Mouse (Mus musculus) hindbrain, embryonic 11.5 days (tissue): Measurements from ENCODE around the gene E330034G19Rik. TPM values are rescaled to one million over a fixed set of nuclear protein-coding genes. Genes with fewer than 3 reads are reported as not detected.

Source experiments
- ATAC-seq: fragments of 200-750 bp; cut with Nextera tagmentation; 2 replicates; pipeline ENCODE4 v1.8.0; 2017; ENCODE audit warnings: mild to moderate bottlenecking, moderate TSS enrichment, moderate library complexity; ENCODE audit not compliant: low FRiP score
- DNase-seq: peaks from one replicate; pipeline ENCODE4 v3.0.0-alpha.2; 2015; ENCODE audit warnings: low spot score
- H3K27ac ChIP-seq: fragments of 300-500 bp; sonication (generic); 2 replicates; pipeline ENCODE4 v1.5.1; 2014; ENCODE audit warnings: mild to moderate bottlenecking, low read depth, low read length
- H3K27me3 ChIP-seq: fragments of 300-500 bp; sonication (generic); 2 replicates; pipeline ENCODE4 v1.6.1; 2014; ENCODE audit warnings: mild to moderate bottlenecking, low read length, moderate library complexity, mixed read lengths; ENCODE audit not compliant: control insufficient read depth, insufficient read depth
- H3K36me3 ChIP-seq: fragments of 300-500 bp; sonication (generic); 2 replicates; pipeline ENCODE4 v1.6.1; 2014; ENCODE audit warnings: mild to moderate bottlenecking, low read length, moderate library complexity, mixed read lengths; ENCODE audit not compliant: control insufficient read depth, insufficient read depth
- H3K4me1 ChIP-seq: fragments of 300-500 bp; sonication (generic); replicated peaks from 2 replicates; pipeline ENCODE4 v1.6.1; 2014; ENCODE audit warnings: low read length, mixed read lengths; ENCODE audit not compliant: control insufficient read depth, insufficient read depth
- H3K4me2 ChIP-seq: fragments of 300-500 bp; sonication (generic); replicated peaks from 2 replicates; pipeline ENCODE4 v1.6.1; 2014; ENCODE audit warnings: mild to moderate bottlenecking, low read depth, low read length
- H3K4me3 ChIP-seq: fragments of 300-500 bp; sonication (generic); 2 replicates; pipeline ENCODE4 v1.5.1; 2014; ENCODE audit warnings: low read depth, low read length
- H3K9ac ChIP-seq: fragments of 300-500 bp; sonication (generic); 2 replicates; pipeline ENCODE4 v1.6.1; 2014; ENCODE audit warnings: low read depth, low read length
- H3K9me3 ChIP-seq: fragments of 300-500 bp; sonication (generic); 2 replicates; pipeline ENCODE4 v1.6.1; 2016; ENCODE audit warnings: low read length; ENCODE audit not compliant: control insufficient read depth
- WGBS: fragments of 180-500 bp; shearing (Covaris S2); extraction: QIAGEN DNeasy Blood & Tissue Kit; methylation state at CpG from one replicate; pipeline ENCODE4 v1.1.7; 2014; 5-methylcytosine and 5-hydroxymethylcytosine counted together
- polyA plus RNA-seq: library from polyadenylated mRNA; unstranded; fragments of >200 nt; fragmentation: Nextera tagmentation; extraction: Ambion mirVana; gene quantifications from 2 replicates; pipeline ENCODE4 v1.2.1, GENCODE M21; 2014

The E330034G19Rik gene
- not detected in 2 replicates for polyA plus RNA-seq

DNA sequence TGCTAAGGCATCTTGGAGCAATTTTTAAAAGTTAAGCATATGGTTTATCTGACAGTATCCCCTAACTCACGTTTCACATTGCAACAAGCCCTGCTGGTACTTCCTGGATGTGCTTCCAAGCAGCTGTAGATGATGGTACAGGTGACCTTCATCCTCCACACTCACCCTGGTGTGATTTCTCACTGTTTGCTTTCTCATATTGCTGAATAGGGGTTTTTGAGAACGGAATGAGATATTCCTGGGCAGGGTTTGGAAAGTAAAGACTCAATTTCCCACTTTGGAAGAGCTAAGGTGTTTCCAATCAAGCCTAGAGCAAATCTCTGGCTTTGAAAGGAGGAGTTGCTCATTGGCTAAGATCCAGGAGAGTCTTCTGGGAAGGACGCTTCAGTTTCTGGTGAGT lies at the start of gene E330034G19Rik:
TSS of gene E330034G19Rik (plus strand) at position 301 of the 400 bp plus-strand sequence.
- no peak within 1 kb of the TSS for H3K9ac ChIP-seq
- no peaks in the 10 kb centered on the region for H3K9me3 ChIP-seq
- no peak within 1 kb of the TSS for H3K27ac ChIP-seq
- DNase-seq = no peak
- no peak within 1 kb of the TSS for H3K4me3 ChIP-seq
- no peak for ATAC-seq
- no peaks in the 10 kb centered on the region for H3K4me1 ChIP-seq
- WGBS = 63% methylated on average over 3 of the region's 3 CpGs
- no peak within 1 kb of the TSS for H3K4me2 ChIP-seq
- H3K27me3 ChIP-seq = no peaks in the 10 kb centered on the region
- H3K36me3 ChIP-seq = no peaks in the 10 kb centered on the region

DNA sequence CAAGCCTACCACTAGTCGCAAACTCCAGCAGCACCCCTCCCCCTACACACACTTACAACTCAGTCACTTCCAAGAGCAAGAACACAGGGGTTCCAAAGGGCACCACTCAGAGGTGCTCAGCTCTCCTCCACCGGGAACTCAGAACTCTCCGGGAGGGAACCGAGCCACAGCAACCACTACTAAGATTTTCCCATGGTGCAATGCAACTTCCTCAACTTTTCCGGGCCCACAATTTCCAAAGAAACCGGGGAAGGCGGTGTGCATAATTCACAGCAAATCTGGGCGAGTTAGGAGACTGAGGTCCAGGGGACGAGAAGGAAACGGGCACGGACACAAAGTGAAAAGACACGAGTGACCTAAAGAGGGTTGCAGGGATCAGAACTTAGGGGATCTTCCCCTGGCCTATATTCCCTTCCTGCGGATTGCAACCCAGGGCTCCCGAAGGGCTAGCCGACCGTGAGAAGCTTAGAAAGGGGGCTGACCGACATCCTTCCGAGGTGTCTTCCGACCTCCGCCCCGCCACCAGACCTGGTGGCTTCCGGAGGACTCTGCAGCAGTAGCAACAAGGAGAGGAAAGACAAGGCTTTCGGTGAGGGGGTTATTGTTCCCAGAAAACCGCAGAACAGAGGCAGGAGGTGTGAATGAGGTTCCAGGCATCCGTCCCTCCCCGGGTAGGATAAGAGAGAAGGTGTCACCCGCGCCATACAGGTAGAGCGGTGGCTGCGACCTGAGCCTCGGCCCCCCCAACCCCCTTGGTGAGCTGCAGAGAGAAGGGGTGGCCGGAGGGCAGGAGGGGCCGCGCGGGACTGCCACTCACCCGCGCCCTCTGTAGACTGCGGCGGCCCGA lies 48.5 kb upstream of the E330034G19Rik start:
- H3K4me1 ChIP-seq = 0 out of 2 replicates have a peak, but pooled peaks cover 2% of the 10 kb centered on the region
- WGBS = under 1% methylated on average over 33 of the region's 40 CpGs
- H3K27ac ChIP-seq = peak overlapping the region; percentile 85
- no peaks in the 10 kb centered on the region for H3K27me3 ChIP-seq
- peak overlapping the region; percentile 91 for H3K9ac ChIP-seq
- peak overlapping the region; percentile 84 for H3K4me3 ChIP-seq
- H3K9me3 ChIP-seq = no peaks in the 10 kb centered on the region
- H3K4me2 ChIP-seq = peak overlapping the region; percentile 93
- DNase-seq = peak; percentile 59
- no peaks in the 10 kb centered on the region for H3K36me3 ChIP-seq
- ATAC-seq = peak; percentile 16

DNA sequence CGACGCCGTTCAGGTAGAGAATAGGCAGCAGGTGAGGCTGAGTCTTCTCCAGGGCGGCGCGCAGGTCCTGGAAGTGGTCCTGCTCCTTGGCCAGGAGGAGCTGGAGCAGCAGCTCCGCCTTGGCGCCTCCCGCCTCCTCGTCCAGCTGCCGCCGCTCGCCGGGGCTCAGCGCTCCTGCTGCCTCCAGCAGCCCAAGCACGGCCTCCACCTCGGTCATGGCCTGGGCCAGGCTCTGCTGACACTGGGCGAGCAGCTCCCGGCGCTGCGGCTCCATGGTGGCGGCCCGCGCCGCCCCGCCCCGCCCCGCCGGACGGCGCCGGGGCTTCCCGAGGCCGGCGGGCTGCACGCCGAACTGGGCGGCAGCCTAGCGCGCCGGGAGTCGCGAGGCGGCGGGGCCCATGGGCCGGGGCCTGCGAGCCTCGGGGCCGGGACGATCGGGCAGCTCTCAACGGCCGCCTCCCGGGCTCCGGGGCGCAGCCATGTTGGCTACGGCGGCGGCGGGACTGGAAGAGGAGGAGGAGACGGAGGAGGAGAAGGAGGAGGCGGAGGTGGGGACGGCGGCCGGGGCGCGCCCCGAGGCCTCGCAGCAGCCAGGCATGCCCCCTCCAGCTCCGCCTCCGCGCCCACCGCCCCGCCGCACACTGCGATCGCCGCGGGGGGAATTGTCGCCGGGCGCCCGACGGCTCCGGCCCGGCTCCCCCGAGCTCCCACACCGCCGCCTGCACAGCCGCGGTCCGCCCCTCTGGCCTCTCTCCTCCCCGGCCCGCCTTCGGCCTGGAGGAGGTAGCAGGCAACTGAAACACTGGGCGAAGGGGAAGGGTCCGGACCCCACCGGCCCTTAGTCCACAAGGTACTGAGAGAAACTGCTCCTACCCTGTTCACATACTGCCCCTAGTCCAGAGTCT lies 47.6 kb upstream of the E330034G19Rik start, which contains the start of gene Dlg5:
TSS of gene Dlg5 (minus strand) at position 744 of the 905 bp plus-strand sequence.
- peak; percentile 89 for ATAC-seq
- no peaks in the 10 kb centered on the region for H3K36me3 ChIP-seq
- H3K4me2 ChIP-seq = peak within 1 kb of the TSS; percentile 93
- 0 out of 2 replicates have a peak, but pooled peaks cover 2% of the 10 kb centered on the region for H3K4me1 ChIP-seq
- H3K27ac ChIP-seq = peak within 1 kb of the TSS; percentile 85
- peak within 1 kb of the TSS; percentile 84 for H3K4me3 ChIP-seq
- peak; percentile 77 for DNase-seq
- under 1% methylated on average over 43 of the region's 98 CpGs for WGBS
- no peaks in the 10 kb centered on the region for H3K9me3 ChIP-seq
- peak within 1 kb of the TSS; percentile 91 for H3K9ac ChIP-seq
- no peaks in the 10 kb centered on the region for H3K27me3 ChIP-seq

DNA sequence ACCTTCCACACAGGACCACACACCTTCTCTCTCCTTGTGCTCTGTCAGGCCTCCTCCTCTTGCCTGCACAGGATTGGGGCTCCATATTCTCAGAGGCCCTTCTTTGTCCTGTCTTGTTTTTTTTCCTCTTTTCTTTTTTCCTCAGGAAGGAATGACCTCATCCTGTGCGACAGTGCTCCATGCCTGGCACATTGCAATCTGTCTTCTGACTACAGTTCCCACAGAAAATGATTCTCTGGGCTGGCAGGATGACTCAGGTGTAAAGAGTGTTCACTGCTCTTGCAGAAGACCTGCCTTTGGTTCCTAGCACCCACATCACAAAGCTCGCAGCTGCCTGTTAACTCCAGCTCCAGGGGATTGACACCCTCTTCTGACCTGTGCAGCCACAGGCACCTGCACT lies 43.1 kb upstream of the E330034G19Rik start:
- Histone ChIP-seq H3K4me2 (no peak overlapping the region), H3K9ac (no peak overlapping the region), H3K4me3 (no peak overlapping the region), H3K36me3 (no peaks in the 10 kb centered on the region), H3K27me3 (no peaks in the 10 kb centered on the region), H3K27ac (no peak overlapping the region), H3K4me1 (peaks cover 6% of the 10 kb centered on the region), H3K9me3 (no peaks in the 10 kb centered on the region)
- ATAC-seq = no peak
- 68% methylated on average over 2 of the region's 2 CpGs for WGBS
- DNase-seq = no peak

DNA sequence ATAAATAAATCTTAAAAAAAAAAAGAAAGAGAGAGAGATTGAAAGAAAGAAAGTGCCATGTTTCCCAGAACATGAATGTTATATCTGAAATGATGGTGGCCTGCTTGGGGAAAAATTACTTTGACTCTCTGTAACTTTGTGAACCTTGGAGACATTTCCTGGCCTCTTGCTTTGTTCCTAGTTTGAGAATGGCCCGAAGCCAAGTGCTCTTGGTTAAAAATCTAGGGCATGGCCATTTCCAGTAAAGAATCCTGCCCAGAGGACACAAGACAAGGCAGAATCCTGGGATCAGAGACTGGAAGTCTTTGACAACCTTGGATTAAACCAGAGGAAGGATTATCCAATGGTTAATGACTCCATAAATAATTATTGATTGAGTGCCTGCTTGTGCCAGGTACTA lies 41.7 kb upstream of the E330034G19Rik start:
- Histone ChIP-seq H3K4me3 (no peak overlapping the region), H3K36me3 (no peaks in the 10 kb centered on the region), H3K9ac (no peak overlapping the region), H3K27ac (no peak overlapping the region), H3K9me3 (no peaks in the 10 kb centered on the region), H3K27me3 (no peaks in the 10 kb centered on the region), H3K4me1 (peaks cover 6% of the 10 kb centered on the region), H3K4me2 (no peak overlapping the region)
- ATAC-seq (no peak), DNase-seq (no peak)
- WGBS = 84% methylated on average over 1 of the region's 1 CpGs

DNA sequence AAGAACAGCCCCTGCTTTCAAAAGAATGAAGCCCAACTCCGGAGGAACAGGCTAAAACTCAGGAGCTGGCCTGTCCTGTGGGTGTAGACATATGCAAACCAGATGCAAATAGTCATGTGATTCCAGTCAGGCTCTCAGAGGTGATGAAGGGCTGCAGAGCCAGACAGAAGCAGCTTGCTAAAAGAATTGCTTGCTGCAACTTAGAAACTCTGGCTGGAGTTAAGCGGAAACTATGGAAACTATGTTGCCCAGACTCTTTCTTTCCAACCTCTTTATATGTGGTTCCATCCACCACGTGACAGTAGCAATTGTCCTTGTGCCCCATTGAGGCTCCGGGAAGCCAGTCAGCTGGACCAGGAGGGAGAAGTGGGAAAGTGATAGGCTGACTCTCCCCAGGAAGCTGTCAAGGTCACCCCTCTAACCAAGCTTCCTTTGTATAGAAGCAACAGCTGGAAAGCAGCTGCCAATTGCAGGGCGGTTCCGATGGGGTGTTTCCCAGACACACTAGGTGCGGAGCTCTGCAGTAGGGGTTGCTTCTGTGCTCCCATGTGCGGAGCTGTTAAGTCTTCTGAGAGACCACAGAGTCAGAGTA lies 39.3 kb upstream of the E330034G19Rik start:
- H3K4me2 ChIP-seq = no peak overlapping the region; the same call in 1 of the 2 replicates
- DNase-seq = peak; percentile 48
- no peaks in the 10 kb centered on the region for H3K9me3 ChIP-seq
- H3K4me3 ChIP-seq = no peak overlapping the region
- WGBS = 5% methylated on average over 8 of the region's 8 CpGs
- H3K27me3 ChIP-seq = no peaks in the 10 kb centered on the region
- peak; percentile 72 for ATAC-seq
- peaks cover 6% of the 10 kb centered on the region for H3K4me1 ChIP-seq
- no peaks in the 10 kb centered on the region for H3K36me3 ChIP-seq
- no peak overlapping the region for H3K9ac ChIP-seq
- peak overlapping the region; percentile 47; the same call in 1 of the 2 replicates for H3K27ac ChIP-seq

DNA sequence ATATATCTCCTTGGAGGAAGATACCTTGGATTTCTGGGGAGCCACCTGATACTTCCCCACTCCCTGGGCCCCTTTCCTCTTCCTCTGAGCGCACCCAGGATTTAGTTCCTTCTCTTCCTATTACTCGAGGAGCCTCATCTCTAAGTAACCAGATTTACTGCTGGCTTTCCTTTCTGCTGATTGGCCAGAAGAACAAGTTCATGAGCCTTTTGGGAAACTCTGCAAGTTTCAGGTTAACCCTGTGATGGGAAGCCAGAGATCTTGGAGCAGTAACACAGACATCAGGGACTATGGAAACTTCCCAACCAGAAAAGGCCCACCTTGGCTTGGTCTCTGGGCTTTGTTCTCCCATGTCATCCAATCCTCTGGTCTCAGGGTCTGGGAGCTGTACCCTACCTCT lies 37.1 kb upstream of the E330034G19Rik start:
- Histone ChIP-seq H3K4me1 (peaks cover 6% of the 10 kb centered on the region), H3K4me2 (no peak overlapping the region), H3K36me3 (no peaks in the 10 kb centered on the region), H3K27me3 (no peaks in the 10 kb centered on the region), H3K9me3 (no peaks in the 10 kb centered on the region), H3K27ac (no peak overlapping the region), H3K4me3 (no peak overlapping the region), H3K9ac (no peak overlapping the region)
- ATAC-seq = no peak
- no peak for DNase-seq
- 84% methylated on average over 2 of the region's 2 CpGs for WGBS

DNA sequence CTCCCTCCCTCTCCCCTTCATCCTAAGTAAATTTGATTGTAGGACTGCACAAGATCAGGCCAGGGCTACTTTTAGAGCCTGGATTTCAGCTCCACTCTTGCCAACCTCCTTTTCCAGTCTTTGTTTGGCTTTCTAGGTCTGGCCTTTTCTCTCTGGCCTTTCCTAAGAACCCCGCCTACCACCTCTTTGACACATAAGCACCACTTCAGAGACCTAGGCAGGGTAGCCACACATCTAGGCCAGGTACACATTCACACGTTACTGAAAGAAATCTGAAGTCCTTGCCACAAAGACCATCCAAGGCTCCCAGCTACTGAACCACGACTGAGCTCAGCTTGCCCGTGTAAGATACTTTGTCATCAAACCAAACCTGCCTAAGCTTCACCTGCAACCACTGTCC lies 32.6 kb upstream of the E330034G19Rik start:
- no peaks in the 10 kb centered on the region for H3K9me3 ChIP-seq
- no peaks in the 10 kb centered on the region for H3K27me3 ChIP-seq
- WGBS = 77% methylated on average over 4 of the region's 4 CpGs
- no peak overlapping the region for H3K4me3 ChIP-seq
- no peak overlapping the region for H3K9ac ChIP-seq
- no peak for ATAC-seq
- no peaks in the 10 kb centered on the region for H3K36me3 ChIP-seq
- no peak overlapping the region for H3K4me2 ChIP-seq
- H3K4me1 ChIP-seq = 0 out of 2 replicates have a peak, but pooled peaks cover 5% of the 10 kb centered on the region
- DNase-seq = no peak
- H3K27ac ChIP-seq = no peak overlapping the region
